Mouse (Mus musculus): ENCODE data around the gene Rab5b. TPM values are rescaled to one million over a fixed set of nuclear protein-coding genes. Genes with fewer than 3 reads are reported as not detected.

Gene Rab5b
- total RNA-seq, 1 experiment from 2014 or later = 91.4 TPM

GRCm38 (mm10) chr10:128699611-128700010 lies 3.5 kb upstream of the Rab5b start:
- no peak for DNase-seq

GRCm38 (mm10) chr10:128699006-128699405 lies 2.9 kb upstream of the Rab5b start:
- DNase-seq = no peak

- DNase-seq = no peak
Measured at GRCm38 (mm10) chr10:128697072-128697725, 1.1 kb upstream of the Rab5b start.

- DNase-seq = no peak
Measured at GRCm38 (mm10) chr10:128695411-128695991, 563 bp downstream of the Rab5b start.

GRCm38 (mm10) chr10:128674469-128675008 lies 21.5 kb downstream of the Rab5b start:
- peak; percentile 38 for DNase-seq

- DNase-seq = peak; percentile 86
Measured at GRCm38 (mm10) chr10:128673763-128674468, 22.1 kb downstream of the Rab5b start, which contains the start of gene Suox. Gene Suox, minus strand, starts transcription at chr10:128674073.

GRCm38 (mm10) chr10:128671148-128671547 lies 24.9 kb downstream of the Rab5b start:
- DNase-seq = no peak

- peak; percentile 77 for DNase-seq
Measured at GRCm38 (mm10) chr10:128668790-128669672, 27.0 kb downstream of the Rab5b start.

GRCm38 (mm10) chr10:128665806-128666205 lies 30.3 kb downstream of the Rab5b start:
- no peak for DNase-seq

- DNase-seq = no peak
Measured at GRCm38 (mm10) chr10:128665307-128665706, 30.8 kb downstream of the Rab5b start.

GRCm38 (mm10) chr10:128664808-128665207 lies 31.3 kb downstream of the Rab5b start:
- no peak for DNase-seq

GRCm38 (mm10) chr10:128663441-128664220 lies 32.4 kb downstream of the Rab5b start:
- no peak for DNase-seq

GRCm38 (mm10) chr10:128662465-128662864 lies 33.6 kb downstream of the Rab5b start:
- no peak for DNase-seq

- no peak for DNase-seq
Measured at GRCm38 (mm10) chr10:128659490-128659889, 36.6 kb downstream of the Rab5b start.

- DNase-seq = no peak
Measured at GRCm38 (mm10) chr10:128657844-128658243, 38.2 kb downstream of the Rab5b start.

- DNase-seq = no peak
Measured at GRCm38 (mm10) chr10:128656731-128657130, 39.3 kb downstream of the Rab5b start.

GRCm38 (mm10) chr10:128655254-128655653 lies 40.8 kb downstream of the Rab5b start:
- no peak for DNase-seq

GRCm38 (mm10) chr10:128653866-128654265 lies 42.2 kb downstream of the Rab5b start:
- no peak for DNase-seq

GRCm38 (mm10) chr10:128646139-128647089 lies 49.6 kb downstream of the Rab5b start:
- peak; percentile 43 for DNase-seq

All from adrenal gland, postnatal 14 days (tissue).